26 mouse cellular contexts compared by ENCODE assay signal in the genomic region with DNA sequence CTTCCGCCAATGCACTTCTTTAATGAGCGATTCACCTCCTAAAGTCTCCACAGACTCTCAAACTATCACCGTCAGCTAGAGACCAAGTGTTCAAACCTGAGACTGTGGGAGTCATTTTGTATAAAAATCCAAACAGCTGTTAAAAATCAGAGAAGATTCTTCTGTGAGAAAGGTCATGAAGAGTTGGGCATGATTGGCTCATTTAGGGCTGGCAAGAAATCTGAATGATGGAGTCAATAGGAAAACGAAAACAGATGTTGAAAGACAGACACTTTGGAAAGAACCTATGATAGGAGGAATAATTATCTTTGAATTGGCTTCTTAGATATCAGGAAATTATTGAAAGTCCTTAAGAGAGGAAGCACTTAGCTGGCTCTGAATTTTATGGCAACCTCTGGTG. TPM values are rescaled to one million over a fixed set of nuclear protein-coding genes. Genes with fewer than 3 reads are reported as not detected.
DNase-seq lines count a peak whose midpoint lies in the region; ATAC-seq lines count a peak whose summit lies in the region.
"Had no signal": no experiment of that assay in that cellular context is flagged by ENCODE, and none has a peak within 500 bp of the region (broad histone marks: within the 10 kb centered on the region; RNA-seq: fewer than 3 reads in every experiment).

No protein-coding gene starts in this region.

- H3K9ac ChIP-seq in embryonic facial prominence, embryonic 11.5 days (replicated peaks; ENCODE audit: low read length): no peak overlapping the region
- H3K9ac ChIP-seq: embryonic facial prominence, embryonic 13.5 days; embryonic facial prominence, embryonic 15.5 days; forebrain, embryonic 13.5 days; forebrain, embryonic 15.5 days; forebrain, postnatal 0 days had no signal

- WGBS in embryonic facial prominence, embryonic 11.5 days: 73% methylated on average over 4 of the region's 4 CpGs
- WGBS in embryonic facial prominence, embryonic 10.5 days: 76% methylated on average over 4 of the region's 4 CpGs

- DNase-seq in embryonic facial prominence, embryonic 11.5 days (ENCODE audit: low spot score): peak; percentile 41
- no peak for DNase-seq in embryonic facial prominence, embryonic 10.5 days (ENCODE audit: low spot score)
- peak; percentile 77 for DNase-seq in adipocyte (ENCODE audit: low spot score)
- DNase-seq in skeletal muscle tissue, adult 2 months (ENCODE audit: low read depth, low spot score): peak; percentile 22
- DNase-seq in spleen, postnatal 14 days (ENCODE audit: low spot score in 2 of 2): no peak
- DNase-seq: adrenal gland, adult 2 months; adrenal gland, postnatal 10 days; adrenal gland, postnatal 25 days; cerebellum, adult 11 months; cerebellum, adult 18-20 months; cerebellum, adult 8-10 months; cerebellum, adult 9-11 months; cerebellum, postnatal 14 days; cerebellum, postnatal 36 days; embryo, embryonic 11 days; forebrain, postnatal 0 days had no signal

- H3K4me2 ChIP-seq in embryonic facial prominence, embryonic 11.5 days (ENCODE audit: low read depth, low read length): no peak overlapping the region
- H3K4me2 ChIP-seq: embryonic facial prominence, embryonic 13.5 days; embryonic facial prominence, embryonic 15.5 days; forebrain, embryonic 13.5 days; forebrain, embryonic 15.5 days had no signal

- no peaks in the 10 kb centered on the region for H3K9me3 ChIP-seq in embryonic facial prominence, embryonic 11.5 days (replicated peaks; ENCODE audit: control insufficient read depth, low read length)
- H3K9me3 ChIP-seq in embryonic facial prominence, embryonic 10.5 days: no peaks in the 10 kb centered on the region
- H3K9me3 ChIP-seq: embryonic facial prominence, embryonic 13.5 days; embryonic facial prominence, embryonic 15.5 days; forebrain, embryonic 13.5 days; forebrain, embryonic 15.5 days had no signal

- H3K27me3 ChIP-seq in embryonic facial prominence, embryonic 11.5 days (ENCODE audit: control insufficient read depth, insufficient read depth, low read length): no peaks in the 10 kb centered on the region
- H3K27me3 ChIP-seq in embryonic facial prominence, embryonic 10.5 days (replicated peaks; ENCODE audit: low read depth, poor library complexity, severe bottlenecking): no peaks in the 10 kb centered on the region
- H3K27me3 ChIP-seq: embryonic facial prominence, embryonic 13.5 days; embryonic facial prominence, embryonic 15.5 days; forebrain, embryonic 13.5 days; forebrain, embryonic 15.5 days; Patski had no signal

- no peak for ATAC-seq in embryonic facial prominence, embryonic 11.5 days (replicated peaks; ENCODE audit: insufficient number of reproducible peaks, low FRiP score, low TSS enrichment, low read depth)
- no peak for ATAC-seq in inflammation-experienced regulatory T-cells, adult 6 months
- ATAC-seq: activated CD4-positive, CD25-positive, alpha-beta regulatory T cell, adult 4 months; forebrain, embryonic 13.5 days; forebrain, embryonic 15.5 days; forebrain, postnatal 0 days; Patski had no signal

- no peak overlapping the region for H3K27ac ChIP-seq in embryonic facial prominence, embryonic 11.5 days (replicated peaks; ENCODE audit: low read depth, low read length)
- no peak overlapping the region for H3K27ac ChIP-seq in embryonic facial prominence, embryonic 10.5 days (replicated peaks)
- H3K27ac ChIP-seq: embryonic facial prominence, embryonic 13.5 days; embryonic facial prominence, embryonic 15.5 days; forebrain, embryonic 13.5 days; forebrain, embryonic 15.5 days had no signal

- H3K4me1 ChIP-seq in embryonic facial prominence, embryonic 11.5 days (ENCODE audit: control insufficient read depth, insufficient read depth, low read length): no peaks in the 10 kb centered on the region
- 0 out of 2 replicates have a peak, but pooled peaks cover 5% of the 10 kb centered on the region for H3K4me1 ChIP-seq in embryonic facial prominence, embryonic 10.5 days
- H3K4me1 ChIP-seq: forebrain, embryonic 13.5 days; forebrain, embryonic 15.5 days had no signal

- no peaks in the 10 kb centered on the region for H3K36me3 ChIP-seq in embryonic facial prominence, embryonic 11.5 days (replicated peaks; ENCODE audit: control insufficient read depth, insufficient read depth, low read depth, low read length)
- no peaks in the 10 kb centered on the region for H3K36me3 ChIP-seq in embryonic facial prominence, embryonic 10.5 days (replicated peaks)
- H3K36me3 ChIP-seq: embryonic facial prominence, embryonic 13.5 days; embryonic facial prominence, embryonic 15.5 days; forebrain, embryonic 15.5 days had no signal

- no peak overlapping the region for H3K4me3 ChIP-seq in embryonic facial prominence, embryonic 11.5 days (ENCODE audit: low read depth, low read length)
- H3K4me3 ChIP-seq in embryonic facial prominence, embryonic 10.5 days: no peak overlapping the region
- H3K4me3 ChIP-seq: embryonic facial prominence, embryonic 13.5 days; embryonic facial prominence, embryonic 15.5 days; forebrain, embryonic 13.5 days; forebrain, embryonic 15.5 days had no signal

RNA-seq across cellular contexts. Expression of a gene that starts 40.1 kb away (rescaled TPM):
- polyA plus RNA-seq in embryonic facial prominence, embryonic 11.5 days (2014; fragmentation: Nextera tagmentation; extraction: Ambion mirVana): 0.22 TPM in 1 of 2 replicates, not detected in the other
- not detected in 2 replicates for polyA plus RNA-seq in embryonic facial prominence, embryonic 10.5 days (2016; fragmentation: Nextera tagmentation; extraction: Ambion mirVana)
- polyA plus RNA-seq in inflammation-experienced regulatory T-cells, adult 6 months (2017; shearing (Covaris generic)): not detected
- polyA plus RNA-seq: activated CD4-positive, CD25-positive, alpha-beta regulatory T cell, adult 4 months; adrenal gland, adult 2 months; brain, embryonic 14.5 days; C2C12; forebrain, embryonic 11.5 days; forebrain, embryonic 13.5 days; forebrain, embryonic 15.5 days; forebrain, postnatal 0 days had no signal

RNA-seq across cellular contexts. Expression of a gene that starts 48.5 kb away (rescaled TPM):
- 0.28 and 0.35 TPM in 2 replicates for polyA plus RNA-seq in embryonic facial prominence, embryonic 11.5 days (2014; fragmentation: Nextera tagmentation; extraction: Ambion mirVana)
- polyA plus RNA-seq in embryonic facial prominence, embryonic 10.5 days (2016; fragmentation: Nextera tagmentation; extraction: Ambion mirVana): 0.15 TPM in 1 of 2 replicates, not detected in the other
- 1 to 10 TPM in 1 of 3 experiments, not detected in 2; 1.5 TPM for polyA plus RNA-seq in inflammation-experienced regulatory T-cells, adult 6 months (2017; shearing (Covaris generic))
- polyA plus RNA-seq: activated CD4-positive, CD25-positive, alpha-beta regulatory T cell, adult 4 months; brain, embryonic 14.5 days; C2C12; forebrain, embryonic 11.5 days; forebrain, embryonic 13.5 days; forebrain, embryonic 15.5 days; forebrain, postnatal 0 days; Patski had no signal

RNA-seq across cellular contexts. Expression of a gene that starts 56.6 kb away (rescaled TPM):
- 0.60 and 0.79 TPM in 2 replicates for polyA plus RNA-seq in embryonic facial prominence, embryonic 11.5 days (2014; fragmentation: Nextera tagmentation; extraction: Ambion mirVana)
- polyA plus RNA-seq in embryonic facial prominence, embryonic 10.5 days (2016; fragmentation: Nextera tagmentation; extraction: Ambion mirVana): 0.10 TPM in 1 of 2 replicates, not detected in the other
- not detected for polyA plus RNA-seq in inflammation-experienced regulatory T-cells, adult 6 months (2017; shearing (Covaris generic))
- polyA plus RNA-seq: activated CD4-positive, CD25-positive, alpha-beta regulatory T cell, adult 4 months; forebrain, embryonic 11.5 days; forebrain, embryonic 13.5 days had no signal

Comparison
In these comparisons a context has a peak if more than half of its experiments do, and no peak if none do; other contexts are left out.
1. DNase-seq: peak in embryonic facial prominence, embryonic 11.5 days (single experiment), adipocyte (single experiment) and skeletal muscle tissue, adult 2 months (single experiment); none in embryonic facial prominence, embryonic 10.5 days (single experiment) and spleen, postnatal 14 days (0 of 2).